11 mouse cellular contexts compared by ENCODE assay signal in the genomic region with DNA sequence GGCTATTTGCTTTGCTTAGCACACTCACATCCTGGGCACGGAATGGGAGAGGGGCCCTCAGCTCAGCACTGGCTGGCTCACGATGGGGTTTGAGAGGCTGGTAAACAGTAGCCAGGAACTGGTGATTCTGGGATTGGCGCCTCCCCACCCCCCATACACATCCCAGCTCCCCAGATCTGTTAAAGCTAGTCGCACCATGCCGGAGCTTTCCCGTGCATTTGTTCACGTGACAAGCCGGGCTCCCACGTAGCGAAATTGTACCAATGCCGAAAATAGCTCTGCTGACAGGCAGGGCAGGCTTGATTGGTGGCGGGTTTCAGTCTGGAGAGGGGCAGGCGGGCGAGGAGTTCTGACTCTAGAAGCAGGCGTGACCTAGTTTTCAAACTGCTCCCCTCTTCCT. TPM values are rescaled to one million over a fixed set of nuclear protein-coding genes. Genes with fewer than 3 reads are reported as not detected.
DNase-seq lines count a peak whose midpoint lies in the region; ATAC-seq and TF ChIP-seq lines count a peak whose summit lies in the region.
"Had no signal": no experiment of that assay in that cellular context is flagged by ENCODE, and none has a peak within 500 bp of the region (broad histone marks: within the 10 kb centered on the region; RNA-seq: fewer than 3 reads in every experiment).

No protein-coding gene starts in this region.

- peak overlapping the region; percentile 86 for H3K27ac ChIP-seq in gastrocnemius, adult 2 months

- intact Hi-C loops in gastrocnemius, adult 2 months (cut with DNase I) = loop anchor here (10.0 kb wide), 2 partner anchors 319 to 1249 kb away; a partner anchor contains a TSS
- intact Hi-C loops in heart, postnatal 10 days (cut with DNase I) = no loop called here

- no peak for TF ChIP-seq CTCF in gastrocnemius, adult 2 months (IDR thresholded peaks at IDR 0.05)

- ATAC-seq in granulocyte monocyte progenitor cell, adult 5-6 weeks (replicated peaks; ENCODE audit: poor library complexity, severe bottlenecking) = no peak

- peak; percentile 73 for DNase-seq in gastrocnemius, adult 2 months
- no peak for DNase-seq in gastrocnemius, postnatal 4 days (ENCODE audit: low spot score in 2 of 2)
- DNase-seq in cerebellum, adult 8-10 months = peak; percentile 31
- peak; percentile 55 to 69 for DNase-seq in heart, postnatal 10 days
- peak; percentile 60 for DNase-seq in lung, postnatal 10 days
- DNase-seq in embryo, embryonic 9.5 days (ENCODE audit: extremely low spot score) = no peak
- no peak for DNase-seq in ovary, postnatal 36 days (ENCODE audit: low spot score)
- DNase-seq: adrenal gland, postnatal 36 days; kidney, postnatal 25 days had no signal

- H3K4me3 ChIP-seq in gastrocnemius, adult 2 months = peak overlapping the region; percentile 50

RNA-seq across cellular contexts. Expression of a gene that starts 16.5 kb away (rescaled TPM):
- 1 to 10 TPM; 5.9 to 9.0 TPM for total RNA-seq in gastrocnemius, adult 2 months (2021)
- total RNA-seq in gastrocnemius, postnatal 4 days (2021) = 10 to 100 TPM; 10.9 to 11.5 TPM
- total RNA-seq in heart, postnatal 10 days (2021) = 1 to 10 TPM; 7.4 to 8.1 TPM
- total RNA-seq in granulocyte monocyte progenitor cell, adult 5-6 weeks (2014; fragmentation: Nextera tagmentation) = 23.3 and 25.5 TPM in 2 replicates
- total RNA-seq in granulocyte monocyte progenitor cell, adult 5-6 weeks (2017) = 10.9 and 13.6 TPM in 2 replicates

RNA-seq across cellular contexts. Expression of a gene that starts 38.1 kb away (rescaled TPM):
- not detected for total RNA-seq in gastrocnemius, adult 2 months (2021)
- total RNA-seq in gastrocnemius, postnatal 4 days (2021) = under 1 TPM in 1 of 2 experiments, not detected in 1; 0.86 TPM
- total RNA-seq in heart, postnatal 10 days (2021) = not detected
- not detected in 2 replicates for total RNA-seq in granulocyte monocyte progenitor cell, adult 5-6 weeks (2014; fragmentation: Nextera tagmentation)
- total RNA-seq in granulocyte monocyte progenitor cell, adult 5-6 weeks (2017) = not detected in 2 replicates
- total RNA-seq: adrenal gland, postnatal 36 days; megakaryocyte progenitor cell, adult 5-6 weeks had no signal

Comparison
In these comparisons a context has a peak if more than half of its experiments do, and no peak if none do; other contexts are left out.
1. DNase-seq: peak in gastrocnemius, adult 2 months (single experiment), cerebellum, adult 8-10 months (single experiment), heart, postnatal 10 days (2 of 2) and lung, postnatal 10 days (single experiment); none in gastrocnemius, postnatal 4 days (0 of 2), embryo, embryonic 9.5 days (single experiment) and ovary, postnatal 36 days (single experiment).